Mouse (Mus musculus) liver, embryonic 16.5 days (tissue): Measurements from ENCODE around the gene Atf3. TPM values are rescaled to one million over a fixed set of nuclear protein-coding genes. Genes with fewer than 3 reads are reported as not detected.
A peak's percentile ranks its signal among the peaks of the same experiment; 100 is the strongest.

Source experiments
- ATAC-seq: fragments of 200-750 bp; cut with Nextera tagmentation; 2 replicates; pipeline ENCODE4 v1.8.0; 2017; ENCODE audit warnings: low read depth, mild to moderate bottlenecking, moderate number of reproducible peaks, moderate library complexity
- H3K27ac ChIP-seq: fragments of 300-500 bp; sonication (generic); 2 replicates; pipeline ENCODE4 v1.5.1; 2014; ENCODE audit warnings: mild to moderate bottlenecking, low read length
- H3K27me3 ChIP-seq: fragments of 300-500 bp; sonication (generic); 2 replicates; pipeline ENCODE4 v1.6.1; 2014; ENCODE audit warnings: low read depth, low read length, mixed read lengths; ENCODE audit not compliant: control insufficient read depth, insufficient read depth
- H3K36me3 ChIP-seq: fragments of 300-500 bp; sonication (generic); 2 replicates; pipeline ENCODE4 v1.6.1; 2014; ENCODE audit warnings: mild to moderate bottlenecking; ENCODE audit not compliant: control insufficient read depth, insufficient read depth
- H3K4me1 ChIP-seq: fragments of 300-500 bp; sonication (generic); 2 replicates; pipeline ENCODE4 v1.6.1; 2014; ENCODE audit warnings: low read depth, low read length, mixed read lengths; ENCODE audit not compliant: control insufficient read depth
- H3K4me2 ChIP-seq: fragments of 300-500 bp; sonication (generic); 2 replicates; pipeline ENCODE4 v1.6.1; 2014; ENCODE audit warnings: low read depth, low read length, mixed read lengths
- H3K4me3 ChIP-seq: fragments of 300-500 bp; sonication (generic); 2 replicates; pipeline ENCODE4 v1.5.1; 2014; ENCODE audit warnings: low read depth, mild to moderate bottlenecking, low read length
- H3K9ac ChIP-seq: fragments of 300-500 bp; sonication (generic); 2 replicates; pipeline ENCODE4 v1.6.1; 2014; ENCODE audit warnings: low read depth, low read length
- H3K9me3 ChIP-seq: fragments of 300-500 bp; sonication (generic); replicated peaks from 2 replicates; pipeline ENCODE4 v1.6.1; 2016; ENCODE audit warnings: low read length; ENCODE audit not compliant: control insufficient read depth
- WGBS: fragments of 180-500 bp; shearing (Covaris S2); extraction: QIAGEN DNeasy Blood & Tissue Kit; methylation state at CpG from one replicate; pipeline ENCODE4 v1.1.7; 2014; ENCODE audit not compliant: insufficient replicate concordance; 5-methylcytosine and 5-hydroxymethylcytosine counted together
- polyA plus RNA-seq: library from polyadenylated mRNA; unstranded; fragments of >200 nt; fragmentation: Nextera tagmentation; extraction: Ambion mirVana; gene quantifications from 2 replicates; pipeline ENCODE4 v1.2.1, GENCODE M21; 2015

The Atf3 gene
- polyA plus RNA-seq, 1 experiment from 2014 or later: 1.9 TPM

DNA sequence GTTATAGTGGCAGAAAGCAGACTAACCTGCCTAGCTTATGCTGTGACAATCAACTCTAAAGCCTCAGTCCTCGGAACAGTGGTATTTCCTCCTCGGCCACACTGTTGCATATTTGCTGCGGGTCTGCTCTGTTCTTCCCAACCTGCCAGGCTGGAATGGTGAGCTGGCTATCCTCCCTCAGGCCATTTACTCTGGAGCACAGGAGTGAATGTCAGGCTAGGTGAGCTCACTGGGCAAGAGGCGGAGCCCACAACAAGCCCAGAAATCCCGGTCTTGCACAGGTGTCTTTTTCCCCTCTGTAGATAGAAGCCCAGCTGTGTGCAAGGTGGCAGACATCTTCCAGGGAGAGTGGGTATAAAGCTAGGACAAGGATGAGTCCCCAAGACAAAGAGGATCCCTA lies 13.0 kb downstream of the Atf3 start:
- 53% methylated on average over 5 of the region's 5 CpGs for WGBS
- no peaks in the 10 kb centered on the region for H3K9me3 ChIP-seq

GRCm38 (mm10) chr1:191203496-191203895 lies 14.3 kb downstream of the Atf3 start:
- Histone ChIP-seq H3K27me3 (peaks cover 5% of the 10 kb centered on the region), H3K4me1 (no peaks in the 10 kb centered on the region), H3K9me3 (no peaks in the 10 kb centered on the region), H3K4me2 (no peak overlapping the region), H3K4me3 (no peak overlapping the region), H3K9ac (no peak overlapping the region), H3K27ac (no peak overlapping the region), H3K36me3 (no peaks in the 10 kb centered on the region)
- no peak for ATAC-seq
- 54% methylated on average over 2 of the region's 2 CpGs for WGBS

More for the DNA sequence above, 13.0 kb downstream of the Atf3 start:
- no peak for ATAC-seq
- Histone ChIP-seq H3K36me3 (no peaks in the 10 kb centered on the region), H3K27ac (no peak overlapping the region), H3K4me2 (no peak overlapping the region), H3K4me1 (no peaks in the 10 kb centered on the region), H3K4me3 (no peak overlapping the region), H3K27me3 (peaks cover 5% of the 10 kb centered on the region), H3K9ac (no peak overlapping the region)

- no peak for ATAC-seq
- no peaks in the 10 kb centered on the region for H3K36me3 ChIP-seq
- 64% methylated on average over 11 of the region's 11 CpGs for WGBS
Measured at GRCm38 (mm10) chr1:191202208-191202952, 15.5 kb downstream of the Atf3 start.

DNA sequence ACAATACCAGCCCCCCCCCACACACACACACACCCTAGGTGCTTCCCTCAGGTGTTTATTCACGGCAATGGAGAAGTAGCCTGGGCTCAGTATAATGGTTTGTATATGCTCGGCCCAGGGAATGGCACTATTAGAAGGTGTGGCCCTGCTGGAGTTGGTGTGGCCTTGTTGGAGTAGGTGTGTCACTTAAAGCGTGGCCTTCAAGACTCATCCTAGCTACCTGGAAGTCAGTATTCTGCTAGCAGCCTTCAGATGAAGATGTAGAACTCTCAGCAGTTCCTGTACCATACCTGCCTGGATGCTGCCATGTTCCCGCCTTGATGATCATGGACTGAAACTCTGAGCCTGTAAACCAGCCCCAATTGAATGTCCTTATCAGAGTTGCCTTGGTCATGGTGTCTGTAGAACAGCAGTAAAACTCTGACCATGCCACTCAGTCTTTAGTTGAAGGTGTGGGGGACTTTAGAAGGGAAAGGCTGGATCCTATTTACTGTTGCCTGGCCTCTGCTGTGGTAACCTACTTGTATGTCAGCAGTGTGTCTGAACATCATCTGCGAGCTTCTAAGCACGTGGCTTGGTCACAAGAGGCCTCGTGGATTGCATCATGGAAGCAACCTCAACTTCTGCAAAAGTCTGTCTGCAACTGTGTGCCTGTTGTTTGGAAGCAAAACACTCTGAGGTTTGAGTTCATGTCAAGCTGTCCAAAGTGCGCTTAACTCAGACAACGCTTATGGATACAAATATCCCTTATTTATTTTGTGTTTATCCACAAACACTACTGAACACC lies 16.8 kb downstream of the Atf3 start:
- peaks cover 5% of the 10 kb centered on the region for H3K27me3 ChIP-seq
- WGBS: 48% methylated on average over 9 of the region's 9 CpGs
- no peak overlapping the region for H3K4me3 ChIP-seq
- ATAC-seq: no peak
- no peak overlapping the region for H3K4me2 ChIP-seq
- H3K36me3 ChIP-seq: no peaks in the 10 kb centered on the region
- H3K9ac ChIP-seq: no peak overlapping the region
- H3K9me3 ChIP-seq: no peaks in the 10 kb centered on the region
- H3K27ac ChIP-seq: no peak overlapping the region
- no peaks in the 10 kb centered on the region for H3K4me1 ChIP-seq

More at GRCm38 (mm10) chr1:191202208-191202952, 15.5 kb downstream of the Atf3 start:
- Histone ChIP-seq H3K4me2 (no peak overlapping the region), H3K4me3 (no peak overlapping the region), H3K27me3 (peaks cover 5% of the 10 kb centered on the region), H3K9me3 (no peaks in the 10 kb centered on the region), H3K27ac (no peak overlapping the region), H3K9ac (no peak overlapping the region), H3K4me1 (no peaks in the 10 kb centered on the region)

GRCm38 (mm10) chr1:191197916-191198315 lies 19.9 kb downstream of the Atf3 start:
- Histone ChIP-seq H3K36me3 (no peaks in the 10 kb centered on the region), H3K27me3 (no peaks in the 10 kb centered on the region), H3K27ac (peak overlapping the region; percentile 13; the same call in 1 of the 2 replicates), H3K4me1 (no peaks in the 10 kb centered on the region), H3K4me3 (no peak overlapping the region), H3K4me2 (peak overlapping the region; percentile 19; the same call in 1 of the 2 replicates), H3K9me3 (no peaks in the 10 kb centered on the region), H3K9ac (no peak overlapping the region)
- 14% methylated on average over 7 of the region's 7 CpGs for WGBS
- ATAC-seq: no peak; the same call in 1 of the 2 replicates

DNA sequence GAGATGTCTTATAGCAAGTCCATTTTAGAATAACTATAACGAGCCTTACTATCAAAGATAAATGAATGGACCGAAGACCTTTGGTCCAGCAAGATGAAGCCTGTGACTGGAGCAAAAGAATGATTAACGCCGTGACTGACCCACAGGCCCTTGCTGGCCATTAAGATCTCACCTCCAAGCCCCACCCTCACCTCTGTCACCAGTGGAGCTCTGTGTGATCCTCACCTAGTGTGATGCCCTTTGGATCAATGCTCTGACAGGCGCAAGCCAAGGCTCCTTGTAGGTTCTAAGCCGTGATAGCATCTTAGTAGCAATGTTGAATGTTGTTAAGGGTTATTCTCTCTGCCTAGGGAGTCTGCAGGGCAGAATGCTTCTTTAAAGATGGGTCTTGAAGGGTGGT lies 21.8 kb downstream of the Atf3 start:
- no peak overlapping the region for H3K4me3 ChIP-seq
- no peaks in the 10 kb centered on the region for H3K4me1 ChIP-seq
- H3K36me3 ChIP-seq: no peaks in the 10 kb centered on the region
- no peaks in the 10 kb centered on the region for H3K9me3 ChIP-seq
- no peak overlapping the region for H3K27ac ChIP-seq
- no peak overlapping the region for H3K9ac ChIP-seq
- no peak for ATAC-seq
- WGBS: 61% methylated on average over 6 of the region's 6 CpGs
- no peak overlapping the region for H3K4me2 ChIP-seq
- peaks cover 2% of the 10 kb centered on the region; the same call in 1 of the 2 replicates for H3K27me3 ChIP-seq

DNA sequence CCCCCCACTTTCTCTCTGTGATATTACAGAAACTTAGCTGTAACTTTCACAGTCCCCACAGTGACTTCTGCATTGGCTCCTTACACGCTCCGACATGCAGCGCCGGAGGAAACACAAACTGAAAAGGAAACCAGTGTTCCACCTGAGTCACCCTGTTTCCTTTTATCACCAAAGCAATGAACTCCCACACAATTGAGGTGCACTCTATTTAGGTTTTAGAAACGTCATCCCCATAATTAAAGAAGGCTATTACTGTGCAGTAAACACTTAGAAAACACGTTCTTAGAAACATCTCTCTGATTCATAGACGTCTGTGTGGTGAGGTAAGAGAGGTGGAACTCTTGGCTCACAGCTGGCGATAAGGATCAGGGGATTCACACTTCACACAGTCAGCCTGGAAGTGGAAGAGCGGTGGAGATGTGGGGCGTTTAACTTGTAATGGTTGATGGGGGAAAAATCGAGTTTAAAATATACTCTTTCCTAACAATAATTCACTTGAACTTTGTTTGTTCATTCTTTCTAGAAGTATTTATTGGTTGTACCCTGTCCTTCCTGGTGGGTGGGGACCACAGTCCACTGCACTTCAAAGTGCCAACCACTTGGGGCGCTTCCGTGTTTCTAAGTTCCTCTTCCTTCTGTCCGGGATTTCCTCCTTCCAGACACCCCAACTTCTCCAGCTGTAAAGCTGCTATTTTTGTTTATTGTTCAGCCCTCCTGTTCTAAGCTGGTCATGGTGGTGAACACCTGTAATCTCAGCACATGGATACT lies 24.0 kb downstream of the Atf3 start:
- WGBS: 14% methylated on average over 14 of the region's 14 CpGs
- Histone ChIP-seq H3K36me3 (no peaks in the 10 kb centered on the region), H3K4me1 (no peaks in the 10 kb centered on the region), H3K9me3 (no peaks in the 10 kb centered on the region), H3K4me2 (no peak overlapping the region), H3K27ac (no peak overlapping the region), H3K27me3 (peaks cover 12% of the 10 kb centered on the region), H3K9ac (no peak overlapping the region), H3K4me3 (no peak overlapping the region)
- no peak for ATAC-seq

DNA sequence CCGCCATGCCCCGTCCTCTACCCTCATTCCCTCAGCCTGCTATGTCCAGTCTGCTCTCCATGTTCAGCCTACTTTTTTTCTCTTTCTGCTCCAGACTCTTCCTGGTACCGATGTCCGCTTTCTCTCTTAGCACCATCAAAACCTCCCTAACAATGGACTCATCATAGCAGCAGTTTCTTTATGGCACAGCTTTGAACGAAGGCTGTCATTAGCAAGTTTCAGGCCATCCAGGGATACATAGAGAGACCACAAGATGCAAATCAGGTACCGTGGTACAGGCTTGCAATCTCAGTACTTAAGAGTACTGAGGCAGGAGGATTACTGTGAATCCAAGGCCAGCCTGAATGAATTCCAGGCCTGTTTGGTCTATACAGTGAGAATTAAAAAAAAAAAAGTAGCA lies 25.1 kb downstream of the Atf3 start:
- H3K4me1 ChIP-seq: no peaks in the 10 kb centered on the region
- H3K36me3 ChIP-seq: no peaks in the 10 kb centered on the region
- 63% methylated on average over 6 of the region's 6 CpGs for WGBS
- ATAC-seq: no peak
- peaks cover 21% of the 10 kb centered on the region for H3K27me3 ChIP-seq
- H3K4me3 ChIP-seq: no peak overlapping the region
- no peak overlapping the region for H3K4me2 ChIP-seq
- H3K27ac ChIP-seq: no peak overlapping the region
- H3K9me3 ChIP-seq: no peaks in the 10 kb centered on the region
- no peak overlapping the region for H3K9ac ChIP-seq
